Mouse (Mus musculus): ENCODE data around the gene Adh4.

GRCm38 (mm10) chr3:138366181-138366580 is 49.1 kb upstream of the Adh4 start:
- TF ChIP-seq CTCF (IDR thresholded peaks at IDR 0.05; ENCODE audit: extremely low read depth, insufficient read length, insufficient replicate concordance, low read depth, low read length) (no peak), POLR2A (IDR thresholded peaks at IDR 0.05; ENCODE audit: low read depth, low read length) (no peak)
